Mouse (Mus musculus) heart, postnatal 25 days (tissue): ENCODE data around the gene Krt6a. TPM values are rescaled to one million over a fixed set of nuclear protein-coding genes. Genes with fewer than 3 reads are reported as not detected.

ENCODE experiments used
- DNase-seq: peaks from one replicate; pipeline ENCODE4 v3.0.0; 2022; ENCODE audit warnings: low spot score
- intact Hi-C: fragments of 180-260 bp; cut with DNase I; formaldehyde crosslinking; loops from one replicate; pipeline ENCODE4 v1.15.1; 2025
- microRNA-seq: library from miRNA; unstranded; fragments of <30 nt; microRNA quantifications from one replicate; pipeline ENCODE4 v1.2.0, GENCODE M21; 2022
- total RNA-seq, 2 experiments: library from RNA; stranded (reverse); gene quantifications; 2 replicates each; pipeline ENCODE4 v1.2.3; 2021

Gene Krt6a
- total RNA-seq, 2 experiments from 2014 or later = not detected

DNA sequence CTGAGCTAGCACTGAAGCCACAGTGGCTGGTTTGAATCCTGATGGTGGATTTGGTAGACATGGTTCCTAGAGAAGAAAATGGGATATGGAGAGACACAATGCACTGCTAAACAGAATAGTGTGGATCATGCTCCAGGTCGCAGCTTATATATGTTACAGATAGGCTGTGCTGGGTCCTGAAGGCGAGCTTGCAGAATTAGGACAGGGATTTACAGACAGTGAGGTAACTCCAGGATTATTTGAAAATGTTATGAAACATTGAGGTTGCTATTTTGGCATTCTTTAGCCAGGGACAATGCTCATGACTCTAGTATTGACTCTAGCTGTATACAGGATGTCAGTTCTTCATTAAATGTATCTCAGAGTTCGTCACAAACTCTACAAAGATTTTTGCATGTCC lies 46.8 kb downstream of the Krt6a start, which contains the start of gene Gm5478:
TSS of gene Gm5478 (minus strand) at position 101 of the 400 bp plus-strand sequence.
- intact Hi-C loops = no loop called here
- DNase-seq = no peak

Small RNA genes lying within 50 kb of the gene (microRNA-seq; reads per million reads assigned to microRNA genes)
- gene Gm44323 = not detected
- gene Gm44342 = not detected
- not detected for gene Gm44383
- gene Gm44479 = not detected

Other genes with a start within 250 kb of the Krt6a start
- gene Krt88, start 246.6 kb downstream of the Krt6a start, total RNA-seq = not detected
- gene Krt81, start 230.6 kb downstream of the Krt6a start, total RNA-seq = not detected
- not detected for gene Krt86, start 220.8 kb downstream of the Krt6a start, total RNA-seq
- not detected for gene Krt83, start 202.8 kb downstream of the Krt6a start, total RNA-seq
- not detected for gene Gm49425, start 177.0 kb downstream of the Krt6a start, total RNA-seq
- not detected for gene Krt84, start 161.5 kb downstream of the Krt6a start, total RNA-seq
- not detected for gene Krt82, start 143.6 kb downstream of the Krt6a start, total RNA-seq
- gene Krt90, start 131.4 kb downstream of the Krt6a start, total RNA-seq = not detected
- not detected for gene Krt75, start 120.4 kb downstream of the Krt6a start, total RNA-seq
- gene Gm5414, start 66.1 kb downstream of the Krt6a start, total RNA-seq = not detected
- gene Gm5478, start 46.9 kb downstream of the Krt6a start, total RNA-seq = not detected
- gene Krt6b, start 14.0 kb downstream of the Krt6a start, total RNA-seq = not detected
- gene Krt5, start 18.6 kb upstream of the Krt6a start, total RNA-seq = not detected
- gene Krt71, start 48.8 kb upstream of the Krt6a start, total RNA-seq = not detected
- not detected for gene Krt72, start 92.2 kb upstream of the Krt6a start, total RNA-seq
- not detected for gene Krt73, start 108.0 kb upstream of the Krt6a start, total RNA-seq
- gene Krt2, start 123.9 kb upstream of the Krt6a start, total RNA-seq = not detected
- not detected for gene Krt1, start 156.5 kb upstream of the Krt6a start, total RNA-seq
- not detected for gene Krt77, start 175.4 kb upstream of the Krt6a start, total RNA-seq
- not detected for gene Krt76, start 198.6 kb upstream of the Krt6a start, total RNA-seq
- not detected for gene Krt4, start 230.4 kb upstream of the Krt6a start, total RNA-seq
- not detected for gene Krt79, start 246.0 kb upstream of the Krt6a start, total RNA-seq